Mouse (Mus musculus) left cerebral cortex, postnatal 10 days (tissue): Measurements from ENCODE around the gene Med23. TPM values are rescaled to one million over a fixed set of nuclear protein-coding genes. Genes with fewer than 3 reads are reported as not detected.
A peak's percentile ranks its signal among the peaks of the same experiment; 100 is the strongest.

Source experiments
- DNase-seq, 2 experiments: peaks; one replicate each; pipeline ENCODE4 v3.0.0; 2021 to 2022; ENCODE audit warnings: low spot score in 2 of 2, mixed read lengths in 1 of 2; ENCODE audit errors: extremely low spot score in 1 of 2
- intact Hi-C: fragments of 180-260 bp; cut with DNase I; formaldehyde crosslinking; loops from one replicate; pipeline ENCODE4 v1.15.1; 2025
- total RNA-seq, 2 experiments: library from RNA; stranded (reverse); gene quantifications; 2 replicates each; pipeline ENCODE4 v1.2.3; 2021

Med23 gene
- total RNA-seq, 2 experiments from 2014 or later = 28.1 to 30.5 TPM

GRCm38 (mm10) chr10:24842676-24843075 lies 27.1 kb upstream of the Med23 start, which contains the start of gene Enpp3:
Enpp3 (minus strand) TSS chr10:24842823.
- no peak for DNase-seq

GRCm38 (mm10) chr10:24863146-24863545 lies 6.6 kb upstream of the Med23 start:
- intact Hi-C loops = no loop called here
- no peak for DNase-seq

More at GRCm38 (mm10) chr10:24842676-24843075, 27.1 kb upstream of the Med23 start, which contains the start of gene Enpp3:
- intact Hi-C loops = no loop called here

- DNase-seq = no peak
- intact Hi-C loops = no loop called here
These were observed 5.4 kb upstream of the Med23 start for GRCm38 (mm10) chr10:24864434-24864833.

- intact Hi-C loops = no loop called here
- no peak for DNase-seq
These were observed 3.8 kb downstream of the Med23 start for GRCm38 (mm10) chr10:24873624-24874023.

GRCm38 (mm10) chr10:24886008-24886407 lies 16.2 kb downstream of the Med23 start:
- peak in 1 of 2 experiments; percentile 32 for DNase-seq
- intact Hi-C loops = no loop called here

GRCm38 (mm10) chr10:24888343-24888742 lies 18.6 kb downstream of the Med23 start:
- DNase-seq = no peak
- intact Hi-C loops = no loop called here

- peak; percentile 12 to 62 for DNase-seq
- intact Hi-C loops = no loop called here
These were observed 26.1 kb downstream of the Med23 start for GRCm38 (mm10) chr10:24895927-24896326.

GRCm38 (mm10) chr10:24905627-24906026 lies 35.8 kb downstream of the Med23 start:
- no peak for DNase-seq
- intact Hi-C loops = no loop called here

- no peak for DNase-seq
- intact Hi-C loops = loop anchor here (5.0 kb wide), 1 partner anchor 34 kb away; no protein-coding TSS in a partner anchor
These were observed 41.4 kb downstream of the Med23 start for GRCm38 (mm10) chr10:24911199-24911598.

- intact Hi-C loops = loop anchor here (5.0 kb wide), 1 partner anchor 35 kb away; no protein-coding TSS in a partner anchor
- DNase-seq = no peak
These were observed 42.8 kb downstream of the Med23 start for GRCm38 (mm10) chr10:24912576-24912975.

GRCm38 (mm10) chr10:24915486-24915885 lies 45.7 kb downstream of the Med23 start:
- intact Hi-C loops = no loop called here
- DNase-seq = no peak

- no peak for DNase-seq
- intact Hi-C loops = no loop called here
These were observed 53.2 kb downstream of the Med23 start for GRCm38 (mm10) chr10:24922977-24923376.

- DNase-seq = no peak
- intact Hi-C loops = no loop called here
These were observed 54.5 kb downstream of the Med23 start for GRCm38 (mm10) chr10:24924296-24924695.

- intact Hi-C loops = no loop called here
- DNase-seq = no peak
These were observed 56.6 kb downstream of the Med23 start for GRCm38 (mm10) chr10:24926380-24926779.

- DNase-seq = no peak
- intact Hi-C loops = no loop called here
These were observed 57.4 kb downstream of the Med23 start, which contains the start of gene Arg1 for GRCm38 (mm10) chr10:24926962-24927720. Arg1 (minus strand) TSS chr10:24927484.

GRCm38 (mm10) chr10:24928072-24928471 lies 58.3 kb downstream of the Med23 start:
- no peak for DNase-seq
- intact Hi-C loops = no loop called here

GRCm38 (mm10) chr10:24930143-24930542 lies 60.4 kb downstream of the Med23 start:
- intact Hi-C loops = no loop called here

GRCm38 (mm10) chr10:24947871-24948270 lies 78.1 kb downstream of the Med23 start:
- DNase-seq = no peak

More at GRCm38 (mm10) chr10:24930143-24930542, 60.4 kb downstream of the Med23 start:
- DNase-seq = no peak

GRCm38 (mm10) chr10:24948278-24948677 lies 78.5 kb downstream of the Med23 start:
- intact Hi-C loops = no loop called here

More at GRCm38 (mm10) chr10:24947871-24948270, 78.1 kb downstream of the Med23 start:
- intact Hi-C loops = no loop called here

GRCm38 (mm10) chr10:24950223-24950622 lies 80.4 kb downstream of the Med23 start:
- intact Hi-C loops = no loop called here
- no peak for DNase-seq

More at GRCm38 (mm10) chr10:24948278-24948677, 78.5 kb downstream of the Med23 start:
- no peak for DNase-seq
